Mouse (Mus musculus) midbrain, embryonic 16.5 days (tissue): ENCODE data around the gene Srp72. TPM values are rescaled to one million over a fixed set of nuclear protein-coding genes. Genes with fewer than 3 reads are reported as not detected.

Source experiments
- ATAC-seq: fragments of 200-750 bp; cut with Nextera tagmentation; 2 replicates; pipeline ENCODE4 v1.8.0; 2017; ENCODE audit warnings: moderate TSS enrichment
- H3K27ac ChIP-seq: fragments of 300-500 bp; sonication (generic); 2 replicates; pipeline ENCODE4 v1.5.1; 2014; ENCODE audit warnings: mild to moderate bottlenecking, low read length, mixed read lengths
- H3K27me3 ChIP-seq: fragments of 300-500 bp; sonication (generic); 2 replicates; pipeline ENCODE4 v1.6.1; 2014; ENCODE audit warnings: low read depth, low read length, mixed read lengths; ENCODE audit not compliant: control insufficient read depth, insufficient read depth
- H3K36me3 ChIP-seq: fragments of 300-500 bp; sonication (generic); 2 replicates; pipeline ENCODE4 v1.6.1; 2014; ENCODE audit warnings: mild to moderate bottlenecking, low read length, moderate library complexity, mixed read lengths; ENCODE audit not compliant: control insufficient read depth, insufficient read depth
- H3K4me1 ChIP-seq: fragments of 300-500 bp; sonication (generic); 2 replicates; pipeline ENCODE4 v1.6.1; 2014; ENCODE audit warnings: mild to moderate bottlenecking, low read length, mixed read lengths; ENCODE audit not compliant: control insufficient read depth, insufficient read depth
- H3K4me2 ChIP-seq: fragments of 300-500 bp; sonication (generic); 2 replicates; pipeline ENCODE4 v1.6.1; 2014; ENCODE audit warnings: mild to moderate bottlenecking, low read length, mixed read lengths
- H3K4me3 ChIP-seq: fragments of 300-500 bp; sonication (generic); 2 replicates; pipeline ENCODE4 v1.5.1; 2014; ENCODE audit warnings: low read depth, mild to moderate bottlenecking, low read length, moderate library complexity, mixed read lengths
- H3K9ac ChIP-seq: fragments of 300-500 bp; sonication (generic); 2 replicates; pipeline ENCODE4 v1.6.1; 2014; ENCODE audit warnings: low read depth, low read length, mixed read lengths
- H3K9me3 ChIP-seq: fragments of 300-500 bp; sonication (generic); replicated peaks from 2 replicates; pipeline ENCODE4 v1.6.1; 2014; ENCODE audit warnings: mild to moderate bottlenecking, low read length, mixed read lengths; ENCODE audit not compliant: control insufficient read depth, poor library complexity, severe bottlenecking
- WGBS: fragments of 180-500 bp; shearing (Covaris S2); extraction: QIAGEN DNeasy Blood & Tissue Kit; methylation state at CpG from one replicate; pipeline ENCODE4 v1.1.7; 2014; 5-methylcytosine and 5-hydroxymethylcytosine counted together
- polyA plus RNA-seq: library from polyadenylated mRNA; unstranded; fragments of >200 nt; fragmentation: Nextera tagmentation; extraction: Ambion mirVana; gene quantifications from 2 replicates; pipeline ENCODE4 v1.2.1, GENCODE M21; 2015

Gene Srp72
- polyA plus RNA-seq, 1 experiment from 2014 or later, result 92.4 TPM

DNA sequence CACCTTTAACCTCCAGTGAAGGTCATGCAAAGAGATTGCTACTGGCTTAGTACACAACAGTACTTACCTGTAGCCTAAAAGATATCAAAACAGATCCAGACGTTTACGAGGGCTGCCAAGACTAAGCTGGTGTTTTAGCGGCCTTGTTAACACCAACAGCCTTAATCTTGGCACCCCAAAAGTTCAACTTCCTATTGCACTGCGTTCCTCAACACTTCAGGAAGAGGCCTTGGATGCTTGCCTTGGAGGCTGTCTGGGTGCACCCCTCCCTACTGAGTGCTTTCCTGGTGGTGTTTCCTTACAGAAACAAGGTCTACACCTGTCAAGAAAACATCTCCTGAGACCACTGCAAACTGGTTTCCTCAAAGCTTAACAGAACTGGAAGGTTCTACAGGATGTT, 27.3 kb upstream of the Srp72 start:
- Histone ChIP-seq H3K36me3 (no peaks in the 10 kb centered on the region), H3K4me3 (no peak overlapping the region), H3K9ac (no peak overlapping the region), H3K27ac (no peak overlapping the region), H3K4me2 (no peak overlapping the region), H3K27me3 (no peaks in the 10 kb centered on the region), H3K4me1 (peaks cover 14% of the 10 kb centered on the region), H3K9me3 (no peaks in the 10 kb centered on the region)
- ATAC-seq, result no peak
- 92% methylated on average over 4 of the region's 4 CpGs for WGBS

DNA sequence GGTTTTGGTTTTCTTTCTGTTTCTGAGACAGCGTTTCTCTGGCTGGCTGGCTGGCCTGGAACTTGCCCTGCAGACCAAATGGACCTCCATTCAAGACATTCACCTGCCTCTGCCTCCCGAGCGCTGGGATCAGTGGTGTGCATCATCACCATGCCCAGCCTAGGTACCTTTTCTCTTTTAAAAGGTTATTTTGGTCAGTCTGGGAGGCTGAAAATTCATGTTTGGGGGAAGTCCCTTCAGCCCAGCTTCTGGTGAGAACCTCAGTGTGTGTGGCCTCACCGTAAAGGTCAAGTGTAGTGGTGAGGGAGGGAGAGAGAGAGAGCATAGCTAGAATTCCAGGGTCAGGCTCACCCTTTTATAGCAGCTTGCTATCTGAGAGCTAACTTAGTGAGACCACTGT, 26.7 kb upstream of the Srp72 start:
- Histone ChIP-seq H3K27ac (no peak overlapping the region), H3K4me2 (no peak overlapping the region), H3K4me3 (no peak overlapping the region), H3K9ac (no peak overlapping the region), H3K9me3 (no peaks in the 10 kb centered on the region), H3K27me3 (no peaks in the 10 kb centered on the region), H3K4me1 (peaks cover 20% of the 10 kb centered on the region), H3K36me3 (no peaks in the 10 kb centered on the region)
- WGBS, result 98% methylated on average over 4 of the region's 4 CpGs
- ATAC-seq, result no peak

DNA sequence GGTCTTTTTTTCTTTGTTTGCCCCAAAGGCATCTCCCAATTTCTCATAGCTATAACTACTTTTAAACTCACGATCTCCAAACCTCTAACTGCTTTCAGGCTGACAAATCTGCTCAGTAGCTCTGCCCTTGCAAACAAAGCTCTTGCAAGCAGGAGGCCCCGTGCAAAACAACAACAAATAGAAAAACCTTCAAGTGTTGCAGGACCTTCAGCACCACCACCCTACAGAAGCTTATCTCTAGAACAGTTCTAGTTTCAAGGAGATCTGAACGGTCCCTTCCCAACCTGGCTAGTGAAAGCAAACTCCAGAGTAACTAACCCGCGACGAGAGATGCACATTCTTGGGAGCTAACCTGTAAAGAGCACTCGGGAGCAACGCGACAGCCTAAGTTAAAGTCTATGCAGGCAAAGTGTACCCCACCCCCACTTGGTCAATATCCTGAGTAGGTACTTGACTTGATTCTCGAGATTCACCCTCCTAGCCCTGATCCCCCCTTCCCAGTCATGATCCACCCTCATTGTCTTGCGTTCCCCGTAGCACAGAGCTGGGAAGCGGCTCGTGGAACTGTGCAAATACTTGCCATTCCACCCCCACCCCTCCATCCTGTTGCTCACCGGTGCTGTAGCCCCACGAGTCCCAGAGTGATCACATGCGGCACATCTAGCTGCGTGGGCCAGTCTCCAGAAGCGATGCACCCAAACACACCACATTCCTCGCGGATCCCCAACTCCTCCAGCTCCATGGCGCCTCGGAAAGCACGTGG, 24.0 kb upstream of the Srp72 start:
- Histone ChIP-seq H3K4me1 (peaks cover 22% of the 10 kb centered on the region), H3K4me2 (peak overlapping the region; percentile 86), H3K4me3 (peak overlapping the region; percentile 63), H3K27me3 (no peaks in the 10 kb centered on the region), H3K9ac (peak overlapping the region; percentile 56), H3K27ac (peak overlapping the region; percentile 48), H3K9me3 (no peaks in the 10 kb centered on the region), H3K36me3 (no peaks in the 10 kb centered on the region)
- WGBS, result under 1% methylated on average over 24 of the region's 24 CpGs
- no peak for ATAC-seq

DNA sequence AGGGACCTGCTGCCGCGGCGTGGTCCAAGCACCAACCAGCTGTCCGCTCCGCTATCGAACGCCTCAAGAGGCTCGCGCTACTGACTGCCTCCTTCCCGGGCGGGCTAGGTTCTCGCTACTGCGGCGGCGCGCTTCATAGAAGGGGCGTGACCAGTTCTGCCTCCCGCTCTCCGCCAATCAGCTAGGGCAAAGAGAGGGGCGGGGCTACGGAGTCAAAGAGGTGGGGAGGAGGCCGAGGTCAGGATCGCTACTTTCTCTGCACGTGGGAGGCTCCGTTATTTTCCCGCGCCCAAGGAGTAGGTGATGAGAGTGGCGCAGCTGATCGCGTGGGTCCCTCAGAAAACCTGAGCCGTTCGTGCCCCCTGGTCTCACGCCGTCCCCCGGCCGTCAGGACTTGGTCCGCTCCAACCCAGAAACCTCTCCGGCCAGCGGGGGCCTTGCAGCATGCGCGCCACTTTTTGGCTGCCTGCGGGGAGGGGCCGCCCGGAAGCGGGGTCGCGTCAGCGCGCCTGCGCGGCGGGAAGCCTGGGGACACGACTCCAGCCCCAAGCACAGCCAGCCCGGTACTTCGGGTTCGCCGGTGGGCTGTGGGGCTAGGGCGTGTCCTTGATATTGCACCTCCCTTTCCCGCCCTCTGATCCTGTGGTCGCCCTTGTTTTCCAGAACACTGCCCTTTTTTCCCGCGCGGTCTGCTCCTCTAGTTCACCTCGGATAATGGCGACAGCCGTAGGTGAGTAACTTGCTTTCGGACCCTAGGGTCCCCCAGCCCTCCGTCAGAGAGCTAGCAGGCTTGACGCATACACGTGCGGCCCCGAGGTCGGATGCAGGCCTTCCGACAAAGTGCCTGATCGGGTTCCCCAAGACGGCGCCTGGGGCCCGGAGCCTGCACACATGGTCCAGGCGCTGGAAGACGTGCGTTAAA, 23.1 kb upstream of the Srp72 start, which contains the start of the genes Paics and Ppat:
Gene Paics (plus strand): TSS at position 202 of the 922 bp plus-strand sequence.
Gene Ppat (minus strand): TSS at position 473 of the 922 bp plus-strand sequence.
- under 1% methylated on average over 81 of the region's 81 CpGs for WGBS
- peak; percentile 97 for ATAC-seq
- Histone ChIP-seq H3K9me3 (no peaks in the 10 kb centered on the region), H3K9ac (peak within 1 kb of the TSS; percentile 63), H3K4me2 (peak within 1 kb of the TSS; percentile 86), H3K36me3 (no peaks in the 10 kb centered on the region), H3K4me3 (peak within 1 kb of the TSS; percentile 63), H3K4me1 (peaks cover 22% of the 10 kb centered on the region), H3K27ac (peak within 1 kb of the TSS; percentile 81), H3K27me3 (no peaks in the 10 kb centered on the region)

DNA sequence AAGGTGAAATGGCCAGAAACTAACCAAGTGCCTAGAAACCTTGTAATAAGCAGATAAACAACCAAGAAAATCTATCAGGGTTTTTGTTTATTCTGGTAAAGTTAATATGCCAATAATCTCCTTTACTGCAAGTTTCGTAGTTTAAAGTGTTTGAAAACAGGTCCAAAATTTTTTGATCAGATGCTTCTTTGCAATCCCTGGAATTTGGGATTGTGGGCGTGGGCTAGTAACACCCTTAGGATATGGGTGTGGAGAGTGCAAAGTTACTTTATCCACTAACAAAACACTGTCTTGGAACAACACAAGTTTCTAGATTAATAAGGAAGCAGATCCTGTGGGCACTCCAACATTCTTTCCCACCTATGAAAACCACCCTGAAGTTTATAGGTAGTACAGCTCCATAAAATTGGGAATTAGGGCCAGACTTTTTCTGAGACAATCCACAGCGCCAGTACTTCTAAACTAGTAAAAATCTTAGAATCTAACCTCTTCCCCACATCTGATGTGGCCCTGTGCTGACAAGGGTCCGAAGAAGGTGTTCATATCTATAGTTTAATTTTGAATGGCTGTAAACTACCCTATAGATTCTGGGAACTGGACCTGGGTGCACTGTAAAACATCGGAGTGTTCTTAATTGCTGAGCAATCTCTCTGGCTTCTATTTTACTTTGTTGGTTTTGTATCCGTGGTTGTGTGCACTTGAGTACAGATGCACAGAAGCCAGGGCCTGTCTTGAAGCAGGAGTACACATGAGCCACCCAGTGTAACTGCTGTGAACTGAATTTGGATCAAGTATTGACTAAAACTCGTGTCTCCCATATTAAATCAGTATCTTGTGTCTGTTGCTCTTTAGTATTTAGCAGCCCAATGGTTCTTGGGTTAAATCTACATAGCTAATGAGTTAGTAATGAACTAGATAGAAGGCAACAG, 22.1 kb upstream of the Srp72 start:
- Histone ChIP-seq H3K4me3 (peak overlapping the region; percentile 63), H3K9ac (peak overlapping the region; percentile 63), H3K4me2 (peak overlapping the region; percentile 86), H3K9me3 (no peaks in the 10 kb centered on the region), H3K36me3 (peaks cover 8% of the 10 kb centered on the region; the same call in 1 of the 2 replicates), H3K27ac (0 out of 2 replicates have a peak overlapping the region, but pooled peaks have one; percentile 81), H3K27me3 (no peaks in the 10 kb centered on the region), H3K4me1 (peaks cover 20% of the 10 kb centered on the region)
- no peak for ATAC-seq
- 18% methylated on average over 7 of the region's 7 CpGs for WGBS

DNA sequence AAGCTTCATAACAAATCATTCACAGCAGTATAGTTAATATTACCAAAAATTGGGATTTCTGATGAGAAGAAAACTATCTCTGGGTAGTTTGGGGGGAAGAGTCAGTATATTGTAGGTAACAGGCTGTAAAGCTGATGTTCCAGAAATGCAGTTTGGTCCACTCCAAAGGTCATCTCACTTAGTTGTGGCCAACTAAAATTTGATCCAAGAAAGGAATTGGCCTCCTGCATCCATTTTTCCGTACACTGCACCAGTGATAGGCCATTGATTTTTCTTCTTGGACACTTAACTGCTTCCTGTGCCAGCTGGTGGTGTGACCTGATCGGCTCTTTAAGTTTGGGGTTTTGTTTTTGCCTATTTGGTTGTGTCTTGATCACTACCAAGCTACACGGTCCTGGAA, 20.7 kb upstream of the Srp72 start:
- no peak for ATAC-seq
- Histone ChIP-seq H3K27ac (no peak overlapping the region), H3K4me2 (no peak overlapping the region), H3K4me1 (peaks cover 19% of the 10 kb centered on the region), H3K27me3 (no peaks in the 10 kb centered on the region), H3K4me3 (no peak overlapping the region), H3K9me3 (no peaks in the 10 kb centered on the region), H3K9ac (no peak overlapping the region), H3K36me3 (peaks cover 22% of the 10 kb centered on the region)
- 82% methylated on average over 3 of the region's 3 CpGs for WGBS

DNA sequence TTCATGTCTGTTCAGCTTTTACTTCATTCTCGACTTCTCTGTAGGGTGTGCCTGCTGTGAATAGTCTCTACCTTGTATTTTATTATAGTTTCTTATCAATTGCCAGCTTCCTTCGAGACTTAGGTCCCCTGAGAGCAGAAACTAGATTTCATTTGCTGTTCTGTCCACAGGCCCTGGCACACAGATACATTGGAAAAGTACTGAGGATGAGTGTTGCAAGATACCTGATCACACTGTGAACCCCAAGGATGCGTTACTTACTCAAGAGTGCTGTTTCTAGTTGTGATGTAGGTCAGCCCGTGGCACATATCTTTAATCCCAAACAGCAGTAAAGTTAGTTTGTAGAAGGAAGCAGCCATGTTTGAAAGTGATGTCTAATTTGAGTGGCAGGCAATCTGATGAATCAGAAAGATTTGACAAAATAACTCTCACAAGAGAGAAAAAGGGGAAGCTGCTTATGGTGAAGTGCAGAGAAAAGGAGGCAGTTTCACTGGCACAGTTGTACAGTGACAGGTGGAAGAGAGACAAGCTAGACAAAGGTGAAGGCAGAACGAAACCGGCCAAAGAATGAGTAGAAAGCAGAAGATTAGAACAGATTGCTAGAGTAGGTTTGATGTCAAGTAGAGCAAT, 20.1 kb upstream of the Srp72 start:
- Histone ChIP-seq H3K4me1 (peaks cover 19% of the 10 kb centered on the region), H3K9ac (no peak overlapping the region), H3K36me3 (peaks cover 26% of the 10 kb centered on the region), H3K9me3 (no peaks in the 10 kb centered on the region), H3K4me3 (no peak overlapping the region), H3K27ac (no peak overlapping the region), H3K27me3 (no peaks in the 10 kb centered on the region), H3K4me2 (no peak overlapping the region)
- no peak for ATAC-seq
- WGBS, result 87% methylated on average over 6 of the region's 6 CpGs

DNA sequence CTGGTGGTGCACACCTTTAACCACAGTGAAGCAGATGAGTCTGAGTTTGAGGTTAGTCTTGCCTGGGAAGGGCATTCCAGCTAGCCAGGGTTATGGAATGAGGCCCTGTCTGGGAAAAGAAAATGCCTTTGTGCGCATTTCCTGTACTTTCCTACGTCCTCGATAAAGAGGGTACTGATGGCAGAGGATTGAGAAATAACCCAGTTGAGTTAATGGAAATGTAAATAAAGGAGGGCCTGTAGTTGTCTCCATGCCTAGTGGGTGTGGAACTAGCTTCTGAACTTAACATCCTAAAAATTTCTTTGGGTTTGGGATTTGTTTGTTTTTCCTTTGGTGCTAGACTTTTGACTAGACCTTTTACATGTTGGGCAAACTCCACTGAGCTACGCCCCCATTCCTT, 19.0 kb upstream of the Srp72 start:
- no peak for ATAC-seq
- Histone ChIP-seq H3K9me3 (no peaks in the 10 kb centered on the region), H3K4me1 (peaks cover 10% of the 10 kb centered on the region), H3K4me2 (no peak overlapping the region), H3K4me3 (no peak overlapping the region), H3K27ac (no peak overlapping the region), H3K27me3 (no peaks in the 10 kb centered on the region), H3K9ac (no peak overlapping the region), H3K36me3 (peaks cover 26% of the 10 kb centered on the region)
- 92% methylated on average over 4 of the region's 4 CpGs for WGBS
